Mouse (Mus musculus) midbrain, embryonic 16.5 days (tissue): ENCODE measurements around the gene Spint5. TPM values are rescaled to one million over a fixed set of nuclear protein-coding genes. Genes with fewer than 3 reads are reported as not detected.
"Not testable (repeated sequence)": the region's sequence is repeated elsewhere in the genome, so short reads cannot be mapped to it uniquely, and the experiment has no call there.

ENCODE experiments used
- ATAC-seq: fragments of 200-750 bp; cut with Nextera tagmentation; 2 replicates; pipeline ENCODE4 v1.8.0; 2017; ENCODE audit warnings: moderate TSS enrichment
- H3K27ac ChIP-seq: fragments of 300-500 bp; sonication (generic); 2 replicates; pipeline ENCODE4 v1.5.1; 2014; ENCODE audit warnings: mild to moderate bottlenecking, low read length, mixed read lengths
- H3K27me3 ChIP-seq: fragments of 300-500 bp; sonication (generic); 2 replicates; pipeline ENCODE4 v1.6.1; 2014; ENCODE audit warnings: low read depth, low read length, mixed read lengths; ENCODE audit not compliant: control insufficient read depth, insufficient read depth
- H3K36me3 ChIP-seq: fragments of 300-500 bp; sonication (generic); 2 replicates; pipeline ENCODE4 v1.6.1; 2014; ENCODE audit warnings: mild to moderate bottlenecking, low read length, moderate library complexity, mixed read lengths; ENCODE audit not compliant: control insufficient read depth, insufficient read depth
- H3K4me1 ChIP-seq: fragments of 300-500 bp; sonication (generic); 2 replicates; pipeline ENCODE4 v1.6.1; 2014; ENCODE audit warnings: mild to moderate bottlenecking, low read length, mixed read lengths; ENCODE audit not compliant: control insufficient read depth, insufficient read depth
- H3K4me2 ChIP-seq: fragments of 300-500 bp; sonication (generic); 2 replicates; pipeline ENCODE4 v1.6.1; 2014; ENCODE audit warnings: mild to moderate bottlenecking, low read length, mixed read lengths
- H3K4me3 ChIP-seq: fragments of 300-500 bp; sonication (generic); 2 replicates; pipeline ENCODE4 v1.5.1; 2014; ENCODE audit warnings: low read depth, mild to moderate bottlenecking, low read length, moderate library complexity, mixed read lengths
- H3K9ac ChIP-seq: fragments of 300-500 bp; sonication (generic); 2 replicates; pipeline ENCODE4 v1.6.1; 2014; ENCODE audit warnings: low read depth, low read length, mixed read lengths
- H3K9me3 ChIP-seq: fragments of 300-500 bp; sonication (generic); replicated peaks from 2 replicates; pipeline ENCODE4 v1.6.1; 2014; ENCODE audit warnings: mild to moderate bottlenecking, low read length, mixed read lengths; ENCODE audit not compliant: control insufficient read depth, poor library complexity, severe bottlenecking
- WGBS: fragments of 180-500 bp; shearing (Covaris S2); extraction: QIAGEN DNeasy Blood & Tissue Kit; methylation state at CpG from one replicate; pipeline ENCODE4 v1.1.7; 2014; 5-methylcytosine and 5-hydroxymethylcytosine counted together
- polyA plus RNA-seq: library from polyadenylated mRNA; unstranded; fragments of >200 nt; fragmentation: Nextera tagmentation; extraction: Ambion mirVana; gene quantifications from 2 replicates; pipeline ENCODE4 v1.2.1, GENCODE M21; 2015

The Spint5 gene
- polyA plus RNA-seq, 1 experiment from 2014 or later = not detected

GRCm38 (mm10) chr2:164698201-164698600 is 16.9 kb upstream of the Spint5 start, which contains the start of gene Spint4:
Spint4 (plus strand) TSS chr2:164698501.
- H3K27ac ChIP-seq = no peak within 1 kb of the TSS
- H3K4me2 ChIP-seq = no peak within 1 kb of the TSS
- H3K4me1 ChIP-seq = no peaks in the 10 kb centered on the region
- WGBS = 70% methylated on average over 4 of the region's 4 CpGs
- H3K27me3 ChIP-seq = no peaks in the 10 kb centered on the region
- no peaks in the 10 kb centered on the region for H3K36me3 ChIP-seq
- H3K9me3 ChIP-seq = no peaks in the 10 kb centered on the region
- no peak for ATAC-seq
- no peak within 1 kb of the TSS for H3K4me3 ChIP-seq
- H3K9ac ChIP-seq = no peak within 1 kb of the TSS

GRCm38 (mm10) chr2:164700959-164701358 is 14.1 kb upstream of the Spint5 start:
- H3K9me3 ChIP-seq = no peaks in the 10 kb centered on the region
- no peaks in the 10 kb centered on the region for H3K36me3 ChIP-seq
- no peaks in the 10 kb centered on the region for H3K27me3 ChIP-seq
- no peaks in the 10 kb centered on the region for H3K4me1 ChIP-seq
- no peak overlapping the region for H3K4me3 ChIP-seq
- no peak overlapping the region for H3K9ac ChIP-seq
- H3K4me2 ChIP-seq = no peak overlapping the region
- no peak for ATAC-seq
- WGBS = 82% methylated on average over 5 of the region's 5 CpGs
- H3K27ac ChIP-seq = no peak overlapping the region

- Histone ChIP-seq H3K9ac (no peak overlapping the region), H3K4me3 (no peak overlapping the region), H3K36me3 (no peaks in the 10 kb centered on the region), H3K27ac (no peak overlapping the region), H3K4me2 (no peak overlapping the region), H3K27me3 (no peaks in the 10 kb centered on the region), H3K9me3 (no peaks in the 10 kb centered on the region), H3K4me1 (no peaks in the 10 kb centered on the region)
- 94% methylated on average over 5 of the region's 5 CpGs for WGBS
- no peak for ATAC-seq
Observed at GRCm38 (mm10) chr2:164701761-164702160, 13.3 kb upstream of the Spint5 start.

GRCm38 (mm10) chr2:164704235-164704634 is 10.9 kb upstream of the Spint5 start:
- Histone ChIP-seq H3K4me2 (no peak overlapping the region), H3K9ac (no peak overlapping the region), H3K27me3 (no peaks in the 10 kb centered on the region), H3K9me3 (no peaks in the 10 kb centered on the region), H3K36me3 (no peaks in the 10 kb centered on the region), H3K27ac (no peak overlapping the region), H3K4me3 (no peak overlapping the region), H3K4me1 (no peaks in the 10 kb centered on the region)
- WGBS = 81% methylated on average over 5 of the region's 5 CpGs
- no peak for ATAC-seq

- WGBS = 91% methylated on average over 6 of the region's 6 CpGs
- no peak for ATAC-seq
Observed at GRCm38 (mm10) chr2:164705328-164705727, 9.8 kb upstream of the Spint5 start.

GRCm38 (mm10) chr2:164705991-164706390 is 9.1 kb upstream of the Spint5 start:
- Histone ChIP-seq H3K4me1 (no peaks in the 10 kb centered on the region), H3K27me3 (no peaks in the 10 kb centered on the region), H3K9me3 (no peaks in the 10 kb centered on the region), H3K4me3 (no peak overlapping the region), H3K9ac (no peak overlapping the region), H3K27ac (no peak overlapping the region), H3K4me2 (no peak overlapping the region), H3K36me3 (no peaks in the 10 kb centered on the region)
- no peak for ATAC-seq
- 92% methylated on average over 14 of the region's 14 CpGs for WGBS

More at GRCm38 (mm10) chr2:164705328-164705727, 9.8 kb upstream of the Spint5 start:
- Histone ChIP-seq H3K9me3 (no peaks in the 10 kb centered on the region), H3K36me3 (no peaks in the 10 kb centered on the region), H3K27ac (no peak overlapping the region), H3K4me2 (no peak overlapping the region), H3K4me3 (no peak overlapping the region), H3K9ac (no peak overlapping the region), H3K4me1 (no peaks in the 10 kb centered on the region), H3K27me3 (no peaks in the 10 kb centered on the region)

GRCm38 (mm10) chr2:164716194-164716786 is 1.2 kb downstream of the Spint5 start:
- H3K4me3 ChIP-seq, ATAC-seq, H3K4me2 ChIP-seq, H3K27me3 ChIP-seq, H3K9ac ChIP-seq, H3K36me3 ChIP-seq, H3K4me1 ChIP-seq, H3K9me3 ChIP-seq, H3K27ac ChIP-seq: not testable (repeated sequence)
- WGBS = 91% methylated on average over 20 of the region's 23 CpGs

- Histone ChIP-seq H3K4me2 (no peak overlapping the region), H3K4me3 (no peak overlapping the region), H3K9me3 (no peaks in the 10 kb centered on the region), H3K9ac (no peak overlapping the region), H3K27ac (no peak overlapping the region), H3K4me1 (no peaks in the 10 kb centered on the region), H3K36me3 (no peaks in the 10 kb centered on the region), H3K27me3 (no peaks in the 10 kb centered on the region)
- ATAC-seq = no peak
- 50% methylated on average over 4 of the region's 4 CpGs for WGBS
Observed at GRCm38 (mm10) chr2:164723276-164723675, 8.2 kb downstream of the Spint5 start.

GRCm38 (mm10) chr2:164725895-164726619 is 11.0 kb downstream of the Spint5 start:
- no peak for ATAC-seq
- 23% methylated on average over 6 of the region's 6 CpGs for WGBS

More at GRCm38 (mm10) chr2:164725895-164726619, 11.0 kb downstream of the Spint5 start:
- Histone ChIP-seq H3K4me2 (no peak overlapping the region), H3K9me3 (no peaks in the 10 kb centered on the region), H3K4me1 (no peaks in the 10 kb centered on the region), H3K4me3 (no peak overlapping the region), H3K27ac (no peak overlapping the region), H3K27me3 (no peaks in the 10 kb centered on the region), H3K36me3 (no peaks in the 10 kb centered on the region), H3K9ac (no peak overlapping the region)
